Mouse (Mus musculus) megakaryocyte progenitor cell, adult 5-6 weeks (primary cell): Measurements from ENCODE around the gene Smarcc2. TPM values are rescaled to one million over a fixed set of nuclear protein-coding genes. Genes with fewer than 3 reads are reported as not detected.
"Not testable (repeated sequence)": the region's sequence is repeated elsewhere in the genome, so short reads cannot be mapped to it uniquely, and the experiment has no call there.

Experiments used
- ATAC-seq: replicated peaks from 2 replicates; pipeline ENCODE4 v1.8.0; 2016; ENCODE audit warnings: mild to moderate bottlenecking, moderate TSS enrichment, inconsistent platforms; ENCODE audit not compliant: poor library complexity
- total RNA-seq, 2 experiments: library from RNA; stranded (forward) in 1 of 2; stranded (reverse) in 1 of 2; fragments of 157-497, 149-512 nt in 1 of 2; fragments of 200-1000 nt in 1 of 2; gene quantifications; 2 replicates each; pipeline versions ENCODE4 v1.2.3 to v1.2.4; 2015 to 2017

Gene Smarcc2
- total RNA-seq, 2 experiments from 2014 or later = 52.8 to 74.5 TPM

GRCm38 (mm10) chr10:128441324-128442119, 17.5 kb upstream of the Smarcc2 start:
- ATAC-seq = no peak

DNA sequence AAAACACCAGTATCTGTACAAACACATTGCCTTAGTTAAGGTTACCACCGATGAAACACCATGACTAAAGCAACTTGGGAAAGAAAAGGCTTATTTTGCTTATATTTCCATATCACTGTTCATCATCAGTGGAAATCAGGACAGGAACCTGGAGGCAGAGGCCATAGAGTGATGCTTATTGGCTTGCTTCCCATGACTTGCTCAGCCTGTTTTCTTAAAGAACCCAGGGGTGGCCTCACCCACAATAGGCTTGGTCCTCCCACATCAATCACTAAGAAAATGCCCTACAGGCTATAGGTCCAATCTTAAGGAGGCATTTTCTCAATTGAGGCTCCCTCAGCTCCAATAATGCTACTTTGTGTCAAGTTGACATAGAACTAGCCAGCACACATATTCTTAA, 16.3 kb upstream of the Smarcc2 start:
- no peak for ATAC-seq

- peak; percentile 43 for ATAC-seq
These were observed 14.7 kb upstream of the Smarcc2 start for GRCm38 (mm10) chr10:128444354-128444753.

GRCm38 (mm10) chr10:128445407-128445806, 13.6 kb upstream of the Smarcc2 start:
- ATAC-seq = peak; percentile 38

GRCm38 (mm10) chr10:128451014-128451413, 8.0 kb upstream of the Smarcc2 start:
- no peak for ATAC-seq

DNA sequence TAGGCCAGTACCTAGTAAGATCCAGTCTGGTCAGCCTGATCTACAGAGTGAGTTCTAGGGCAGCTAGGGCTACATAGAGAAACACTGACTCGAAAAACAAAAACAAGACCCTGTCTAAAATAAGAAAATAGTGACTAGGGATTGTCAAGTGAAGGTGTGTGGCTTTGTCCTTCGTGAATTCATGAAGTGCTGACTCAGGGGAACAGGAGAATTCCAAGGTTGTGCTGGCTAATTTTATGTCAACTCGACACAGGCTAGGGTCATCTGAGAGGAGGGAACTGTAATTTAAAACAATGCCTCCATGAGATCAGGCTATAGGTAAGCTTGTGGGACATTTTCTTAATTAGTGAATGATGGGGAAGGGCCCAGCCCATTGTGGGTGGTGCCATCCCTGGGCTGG, 4.6 kb upstream of the Smarcc2 start:
- ATAC-seq = no peak

GRCm38 (mm10) chr10:128455280-128455679, 3.8 kb upstream of the Smarcc2 start:
- peak; percentile 60 for ATAC-seq

DNA sequence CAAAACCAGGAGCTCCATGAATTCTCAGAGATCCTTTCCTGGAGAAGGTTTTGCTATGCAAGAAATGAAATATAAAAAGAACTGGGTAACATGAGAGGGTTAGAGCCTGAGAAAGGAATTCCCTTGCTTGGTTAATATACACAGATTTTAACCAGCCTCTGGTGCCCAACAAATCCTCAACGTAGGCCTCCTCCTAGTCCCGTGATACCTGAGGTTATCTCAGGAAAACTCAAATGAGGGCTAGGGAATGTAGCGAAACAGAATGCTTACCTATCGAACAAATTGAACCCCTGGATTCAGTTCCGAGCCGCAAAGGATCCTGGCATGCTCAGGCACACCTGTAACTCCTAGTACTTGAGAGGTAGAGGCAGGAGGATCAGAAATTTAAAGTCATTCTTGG, 1.4 kb upstream of the Smarcc2 start:
- ATAC-seq = no peak

DNA sequence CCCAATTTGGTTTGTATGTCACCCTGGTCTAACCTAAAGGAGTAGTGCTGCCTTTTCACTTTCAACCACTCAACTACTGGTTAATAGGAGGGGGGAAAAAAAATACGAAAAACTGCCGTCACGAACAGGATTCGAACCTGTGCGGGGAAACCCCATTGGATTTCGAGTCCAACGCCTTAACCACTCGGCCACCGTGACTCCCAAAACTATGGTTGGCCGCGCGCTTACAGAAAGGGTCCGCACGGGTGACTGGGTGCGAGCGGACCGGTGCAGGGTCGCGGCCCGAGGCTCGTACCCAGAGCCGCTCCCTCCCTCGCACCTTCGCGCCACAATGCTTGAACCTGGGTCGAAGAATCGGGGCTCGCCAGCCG, 715 bp upstream of the Smarcc2 start:
- peak; percentile 69 for ATAC-seq

- ATAC-seq = 0 out of 2 replicates have a peak, but pooled peaks have one; percentile 7
These were observed 591 bp downstream of the Smarcc2 start for GRCm38 (mm10) chr10:128459409-128460269.

GRCm38 (mm10) chr10:128460270-128460630, 1.2 kb downstream of the Smarcc2 start:
- ATAC-seq = no peak

GRCm38 (mm10) chr10:128474366-128474765, 15.3 kb downstream of the Smarcc2 start:
- ATAC-seq = no peak

GRCm38 (mm10) chr10:128486370-128486769, 27.3 kb downstream of the Smarcc2 start:
- ATAC-seq = no peak

GRCm38 (mm10) chr10:128487861-128488712, 29.0 kb downstream of the Smarcc2 start:
- no peak for ATAC-seq

GRCm38 (mm10) chr10:128488776-128489175, 29.7 kb downstream of the Smarcc2 start:
- no peak for ATAC-seq

DNA sequence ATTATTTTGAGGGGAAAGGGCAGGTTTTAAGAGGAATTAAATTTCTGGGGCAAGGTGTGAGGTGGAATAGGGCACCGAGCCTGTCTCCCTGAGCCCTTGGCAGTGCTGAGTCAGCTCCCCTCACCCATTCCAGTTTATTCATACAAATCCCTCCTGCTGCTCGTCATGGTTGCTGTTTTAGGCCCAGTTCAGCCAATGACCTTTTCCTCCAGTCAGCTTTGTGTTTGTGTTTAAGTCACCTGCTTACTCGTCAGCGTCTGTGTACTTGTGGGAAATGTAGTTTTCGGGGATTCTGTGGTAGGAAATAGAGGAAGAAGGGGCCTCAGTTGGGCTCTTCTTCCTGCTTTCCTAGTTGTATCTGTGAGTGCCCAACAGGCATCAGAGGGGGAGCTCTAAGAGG, 30.3 kb downstream of the Smarcc2 start:
- no peak for ATAC-seq

DNA sequence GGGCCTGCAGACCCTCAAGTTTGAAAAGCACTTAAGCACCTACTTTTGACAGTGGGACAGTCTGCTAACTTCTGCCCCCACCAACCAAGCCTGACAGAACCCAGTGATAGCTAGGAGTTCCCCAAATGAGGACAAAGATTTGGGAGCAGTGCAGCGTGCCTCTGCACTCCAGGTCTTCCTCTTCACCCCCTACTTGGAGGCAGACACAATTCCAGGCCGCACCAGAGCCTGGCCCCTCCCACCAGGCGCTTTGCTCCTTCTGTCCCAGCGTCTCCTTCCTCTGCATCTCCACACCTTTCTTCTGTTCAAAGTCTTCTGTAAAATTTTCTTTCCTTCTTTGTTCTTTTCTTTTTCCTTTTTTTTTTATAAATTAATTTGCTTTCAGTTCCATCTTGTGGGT, 30.7 kb downstream of the Smarcc2 start:
- no peak for ATAC-seq

GRCm38 (mm10) chr10:128490232-128490631, 31.2 kb downstream of the Smarcc2 start:
- ATAC-seq = no peak

DNA sequence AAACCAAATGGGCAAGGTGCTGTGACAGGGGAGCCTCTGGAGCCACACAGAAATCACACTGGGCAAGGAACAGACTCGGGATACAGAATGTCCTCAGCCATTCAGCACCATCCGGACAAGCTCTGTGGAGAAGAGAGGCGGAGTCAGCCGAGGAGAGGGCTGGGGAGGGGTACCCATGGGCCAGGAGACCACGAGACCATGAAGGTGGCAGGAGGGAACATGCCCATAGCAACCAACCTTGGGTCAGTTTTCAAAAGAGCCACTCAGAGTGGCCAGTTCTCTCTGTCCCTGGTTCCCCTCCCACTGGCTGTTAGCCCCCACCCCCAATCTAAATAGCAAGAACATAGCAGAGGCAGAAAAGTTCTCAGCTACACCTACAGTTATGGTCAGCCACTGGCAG, 31.9 kb downstream of the Smarcc2 start:
- no peak for ATAC-seq

DNA sequence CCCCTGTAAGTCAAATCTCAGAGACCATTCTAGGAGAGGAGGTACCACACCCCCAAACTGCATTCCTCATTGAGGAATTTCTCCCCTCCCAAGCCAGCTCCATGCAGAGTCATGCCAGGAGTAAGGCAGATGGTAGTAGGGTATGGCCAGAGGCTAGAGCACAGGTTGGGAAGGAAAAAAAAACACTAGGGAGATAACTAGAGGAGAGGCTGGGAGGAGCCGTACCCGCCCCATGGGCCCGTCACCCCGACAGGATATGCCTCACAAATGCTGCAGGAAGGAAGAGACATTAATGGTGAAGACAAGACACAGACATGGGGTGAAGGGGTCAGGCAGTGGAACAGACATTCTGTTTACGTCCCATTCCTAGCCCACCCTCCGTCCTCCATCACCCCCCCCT, 32.4 kb downstream of the Smarcc2 start:
- no peak for ATAC-seq

GRCm38 (mm10) chr10:128492051-128492450, 33.0 kb downstream of the Smarcc2 start:
- ATAC-seq = not testable (repeated sequence)
